Mouse (Mus musculus) E14TG2a.4 (cell line): ENCODE results near the gene Dcaf17.

Experiments used
- H3K27me3 ChIP-seq: 2 replicates; pipeline ENCODE4 v1.6.1; 2014; ENCODE audit warnings: low read length, control low read depth; ENCODE audit not compliant: insufficient read depth
- H3K36me3 ChIP-seq: 2 replicates; pipeline ENCODE4 v1.6.1; 2014; ENCODE audit warnings: low read length, control low read depth; ENCODE audit not compliant: insufficient read depth
- H3K4me1 ChIP-seq: replicated peaks from 2 replicates; pipeline ENCODE4 v1.6.1; 2014; ENCODE audit warnings: low read depth, low read length, control low read depth
- H3K4me3 ChIP-seq: replicated peaks from 2 replicates; pipeline ENCODE4 v1.5.1; 2014; ENCODE audit warnings: mild to moderate bottlenecking, low read length
- H3K9me3 ChIP-seq: 2 replicates; pipeline ENCODE4 v1.6.1; 2014; ENCODE audit warnings: low read length, control low read depth
- CTCF ChIP-seq: conservative IDR thresholded peaks from 2 replicates; pipeline ENCODE4 v1.5.1; 2014; ENCODE audit warnings: low read length
- NANOG ChIP-seq: IDR thresholded peaks from 2 replicates; pipeline ENCODE4 v1.6.1; 2014; ENCODE audit warnings: borderline replicate concordance, low read length, mixed read lengths
- POU5F1 ChIP-seq: IDR thresholded peaks from 2 replicates; pipeline ENCODE4 v1.6.1; 2014; ENCODE audit warnings: low read length, borderline replicate concordance

The Dcaf17 gene

GRCm38 (mm10) chr2:71120844-71121243, 65.7 kb downstream of the Dcaf17 start:
- Histone ChIP-seq H3K36me3 (no peaks in the 10 kb centered on the region), H3K4me1 (peaks cover 21% of the 10 kb centered on the region), H3K27me3 (peaks cover 50% of the 10 kb centered on the region), H3K4me3 (no peak overlapping the region), H3K9me3 (no peaks in the 10 kb centered on the region)
- no peak for TF ChIP-seq POU5F1
- TF ChIP-seq NANOG: no peak
- no peak for TF ChIP-seq CTCF

DNA sequence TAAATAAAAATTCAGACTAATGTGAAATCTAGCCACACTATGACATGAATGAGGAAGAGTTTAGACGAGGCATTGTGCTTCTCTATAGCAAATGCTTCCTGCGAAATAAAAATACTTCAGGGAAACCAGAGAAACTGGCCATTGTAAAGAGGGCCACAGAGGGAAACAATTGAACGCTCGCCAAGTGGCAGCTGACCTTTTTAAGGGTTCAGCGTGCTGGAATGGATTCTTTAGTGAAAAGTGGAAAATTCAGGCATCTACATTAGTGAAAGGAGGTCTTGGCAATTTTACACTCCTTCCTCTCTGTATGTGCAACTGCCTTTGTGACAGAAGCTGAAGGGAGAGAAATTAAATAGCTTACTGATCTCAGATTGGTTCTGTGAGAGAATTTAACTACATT, 66.3 kb downstream of the Dcaf17 start:
- Histone ChIP-seq H3K9me3 (no peaks in the 10 kb centered on the region), H3K36me3 (no peaks in the 10 kb centered on the region), H3K4me3 (no peak overlapping the region), H3K27me3 (peaks cover 50% of the 10 kb centered on the region), H3K4me1 (peaks cover 21% of the 10 kb centered on the region)
- TF ChIP-seq NANOG: no peak
- no peak for TF ChIP-seq POU5F1
- no peak for TF ChIP-seq CTCF

- H3K4me3 ChIP-seq: no peak overlapping the region
- no peaks in the 10 kb centered on the region for H3K36me3 ChIP-seq
- no peak for TF ChIP-seq CTCF
- H3K27me3 ChIP-seq: peaks cover 42% of the 10 kb centered on the region
- no peaks in the 10 kb centered on the region for H3K9me3 ChIP-seq
- H3K4me1 ChIP-seq: peaks cover 19% of the 10 kb centered on the region
These were observed 67.3 kb downstream of the Dcaf17 start for GRCm38 (mm10) chr2:71122268-71123029.

DNA sequence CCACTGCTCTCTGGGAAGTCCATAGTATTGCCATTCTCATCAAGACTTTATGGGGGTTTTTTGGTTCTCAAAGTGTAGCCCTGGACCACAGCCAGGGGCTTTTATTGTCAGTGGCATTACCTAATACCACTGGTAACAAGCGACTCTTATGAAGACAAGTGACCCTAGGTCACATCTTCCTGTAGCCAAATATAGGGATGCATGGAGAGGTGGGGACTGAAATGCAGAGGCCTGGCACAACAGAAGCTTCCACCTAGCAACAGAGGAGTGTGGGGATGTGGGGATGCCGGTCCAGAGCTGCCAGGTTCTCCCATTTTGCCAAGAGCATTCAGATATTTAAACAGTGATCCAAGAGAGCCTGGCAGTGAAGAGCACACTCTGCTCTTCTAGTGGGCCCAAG, 68.5 kb downstream of the Dcaf17 start:
- Histone ChIP-seq H3K4me1 (peaks cover 17% of the 10 kb centered on the region), H3K36me3 (no peaks in the 10 kb centered on the region), H3K27me3 (peaks cover 31% of the 10 kb centered on the region), H3K4me3 (no peak overlapping the region), H3K9me3 (no peaks in the 10 kb centered on the region)
- TF ChIP-seq POU5F1: no peak

GRCm38 (mm10) chr2:71127779-71128534, 72.8 kb downstream of the Dcaf17 start:
- H3K9me3 ChIP-seq: no peaks in the 10 kb centered on the region
- no peak overlapping the region for H3K4me3 ChIP-seq
- TF ChIP-seq NANOG (no peak), CTCF (no peak), POU5F1 (no peak)
- H3K27me3 ChIP-seq: no peaks in the 10 kb centered on the region; the same call in 1 of the 2 replicates
- no peaks in the 10 kb centered on the region for H3K36me3 ChIP-seq
- H3K4me1 ChIP-seq: peaks cover 12% of the 10 kb centered on the region

DNA sequence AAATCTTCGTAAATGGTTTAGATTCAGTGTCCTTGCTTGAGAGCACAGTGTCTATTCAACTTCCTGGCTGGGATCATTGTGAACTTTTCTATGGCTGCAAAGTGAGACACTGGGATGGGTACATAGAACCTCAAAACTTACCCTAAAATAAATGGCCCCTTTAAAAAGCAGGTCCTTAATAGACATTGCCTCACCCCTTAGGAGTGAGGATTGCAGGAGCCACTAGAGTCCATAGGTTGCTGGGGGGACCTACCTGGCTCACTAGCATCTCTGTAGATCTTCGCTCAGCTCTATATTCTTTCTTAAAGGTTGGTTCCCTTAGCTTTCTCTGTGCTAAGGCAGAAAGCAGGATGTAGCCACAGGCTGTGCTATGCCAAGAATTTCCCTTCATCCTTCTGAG, 75.2 kb downstream of the Dcaf17 start:
- Histone ChIP-seq H3K4me3 (no peak overlapping the region), H3K4me1 (0 out of 2 replicates have a peak, but pooled peaks cover 2% of the 10 kb centered on the region), H3K9me3 (no peaks in the 10 kb centered on the region), H3K27me3 (no peaks in the 10 kb centered on the region), H3K36me3 (no peaks in the 10 kb centered on the region)
- TF ChIP-seq CTCF (no peak), POU5F1 (no peak), NANOG (no peak)

DNA sequence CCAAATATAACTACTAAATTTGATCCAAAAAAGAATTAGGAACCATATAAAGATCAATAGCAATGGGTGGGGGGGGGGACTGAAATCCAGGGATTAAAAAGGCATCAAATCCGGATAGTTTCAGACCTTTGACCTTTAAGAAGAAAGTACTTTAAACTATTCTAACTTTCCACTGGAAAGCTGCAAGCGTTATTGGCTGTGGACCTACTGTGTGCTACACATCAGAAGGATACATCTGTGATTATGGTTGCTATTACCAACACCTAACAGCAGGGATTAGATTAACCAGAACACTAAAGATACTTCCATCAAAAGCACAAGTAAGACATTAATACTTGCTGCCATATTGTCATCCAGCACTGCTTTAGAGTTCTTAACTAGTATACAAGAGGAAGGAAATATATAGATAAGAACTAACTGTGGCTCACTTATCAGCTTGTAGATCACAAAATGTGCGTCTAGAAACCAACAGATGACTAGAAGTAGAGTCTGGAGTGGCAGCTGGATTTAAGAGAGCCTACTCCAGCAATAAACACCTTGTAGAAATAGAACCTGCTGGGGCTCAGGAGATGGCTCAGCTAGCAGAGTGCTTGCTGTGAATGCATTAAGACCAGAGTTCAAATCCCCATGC, 76.9 kb downstream of the Dcaf17 start:
- Histone ChIP-seq H3K4me1 (no peaks in the 10 kb centered on the region), H3K36me3 (no peaks in the 10 kb centered on the region), H3K4me3 (no peak overlapping the region), H3K9me3 (no peaks in the 10 kb centered on the region), H3K27me3 (0 out of 2 replicates have a peak, but pooled peaks cover 3% of the 10 kb centered on the region)
- TF ChIP-seq POU5F1 (no peak), NANOG (no peak), CTCF (no peak)

DNA sequence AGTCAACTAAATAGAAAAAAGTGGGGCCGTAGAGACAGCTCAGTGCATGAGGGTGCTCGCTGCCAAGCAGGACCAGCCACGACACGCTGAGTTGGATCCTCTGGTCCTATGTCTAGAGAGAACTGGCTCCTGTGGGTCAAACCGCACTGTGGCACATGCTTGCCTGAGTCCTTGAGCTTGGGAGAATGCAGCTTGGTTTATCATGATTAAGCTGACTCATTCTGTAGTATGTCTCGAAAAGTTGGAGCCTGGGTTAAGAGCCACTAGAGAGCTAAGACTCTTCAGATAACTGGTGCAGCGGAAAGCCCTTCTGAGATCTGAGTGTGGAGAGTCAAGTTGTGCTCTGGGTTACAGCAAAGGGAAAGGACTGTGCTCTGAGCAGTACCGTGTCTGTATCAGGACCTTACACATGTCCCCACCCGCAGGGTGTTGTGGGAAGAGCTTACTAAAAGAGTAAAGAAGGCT, 78.9 kb downstream of the Dcaf17 start:
- Histone ChIP-seq H3K4me3 (no peak overlapping the region), H3K4me1 (peaks cover 6% of the 10 kb centered on the region; the same call in 1 of the 2 replicates), H3K27me3 (0 out of 2 replicates have a peak, but pooled peaks cover 3% of the 10 kb centered on the region), H3K36me3 (no peaks in the 10 kb centered on the region), H3K9me3 (no peaks in the 10 kb centered on the region)
- TF ChIP-seq CTCF (no peak), NANOG (no peak), POU5F1 (no peak)

- Histone ChIP-seq H3K9me3 (no peaks in the 10 kb centered on the region), H3K27me3 (0 out of 2 replicates have a peak, but pooled peaks cover 3% of the 10 kb centered on the region), H3K36me3 (no peaks in the 10 kb centered on the region), H3K4me3 (no peak overlapping the region), H3K4me1 (peaks cover 12% of the 10 kb centered on the region; the same call in 1 of the 2 replicates)
- no peak for TF ChIP-seq POU5F1
- no peak for TF ChIP-seq CTCF
- no peak for TF ChIP-seq NANOG
These were observed 79.7 kb downstream of the Dcaf17 start for GRCm38 (mm10) chr2:71134836-71135235.
